In the genomic region with DNA sequence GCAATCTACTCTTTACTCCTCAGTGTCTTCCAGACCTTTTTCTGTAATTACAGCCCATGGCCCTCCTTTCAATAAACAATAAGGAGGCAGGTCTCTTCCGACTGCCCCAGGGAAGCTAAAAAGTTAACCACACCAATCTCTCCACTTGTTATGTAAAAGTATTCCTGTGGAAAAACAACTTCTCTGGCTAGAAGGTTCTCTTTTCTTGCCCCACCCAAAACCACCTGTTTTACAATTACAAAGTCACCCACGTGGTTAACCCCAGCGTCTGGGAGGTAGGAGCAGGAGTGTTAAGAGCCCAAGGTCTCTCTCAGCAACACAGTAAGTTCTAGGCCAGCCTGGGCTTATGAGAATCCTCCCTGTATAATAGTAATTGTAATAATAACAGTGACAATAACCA, we compare ENCODE assay signal across 12 mouse cellular contexts.
"Had no signal": no experiment of that assay in that cellular context is flagged by ENCODE, and none has a peak within 500 bp of the region (broad histone marks: within the 10 kb centered on the region; RNA-seq: fewer than 3 reads in every experiment).

No protein-coding gene starts in this region.

- H3K4me1 ChIP-seq: midbrain, embryonic 12.5 days had no signal

- ATAC-seq: midbrain, embryonic 16.5 days had no signal

- H3K9me3 ChIP-seq: limb, embryonic 12.5 days; lung, embryonic 15.5 days; midbrain, embryonic 12.5 days; stomach, embryonic 15.5 days had no signal

- H3K27ac ChIP-seq: layer of hippocampus, adult 2 months; limb, embryonic 12.5 days; lung, embryonic 15.5 days; midbrain, embryonic 12.5 days; stomach, embryonic 15.5 days had no signal

- DNase-seq: kidney, postnatal 10 days; kidney, postnatal 4 days; liver; lung, postnatal 14 days; right cerebral cortex, postnatal 14 days; thymus, postnatal 4 days had no signal

- H3K27me3 ChIP-seq: limb, embryonic 12.5 days; lung, embryonic 15.5 days; stomach, embryonic 15.5 days had no signal

- H3K4me2 ChIP-seq: limb, embryonic 12.5 days; lung, embryonic 15.5 days; midbrain, embryonic 12.5 days; stomach, embryonic 15.5 days had no signal

- H3K9ac ChIP-seq: limb, embryonic 12.5 days; lung, embryonic 15.5 days; midbrain, embryonic 12.5 days; stomach, embryonic 15.5 days had no signal

- H3K4me3 ChIP-seq: layer of hippocampus, adult 2 months; limb, embryonic 12.5 days; lung, embryonic 15.5 days; midbrain, embryonic 12.5 days; stomach, embryonic 15.5 days had no signal
